Mouse (Mus musculus) liver, postnatal 0 days (tissue): ENCODE data around the gene Mmp2.

Experiments
- CTCF ChIP-seq: sonication (generic); IDR thresholded peaks from 2 replicates; pipeline ENCODE4 v1.5.1; 2016; ENCODE audit warnings: antibody characterized with exemption, low read depth
- EP300 ChIP-seq: IDR thresholded peaks from 2 replicates; pipeline ENCODE4 v1.6.1; 2016; ENCODE audit warnings: antibody characterized with exemption, low read depth, mild to moderate bottlenecking

DNA sequence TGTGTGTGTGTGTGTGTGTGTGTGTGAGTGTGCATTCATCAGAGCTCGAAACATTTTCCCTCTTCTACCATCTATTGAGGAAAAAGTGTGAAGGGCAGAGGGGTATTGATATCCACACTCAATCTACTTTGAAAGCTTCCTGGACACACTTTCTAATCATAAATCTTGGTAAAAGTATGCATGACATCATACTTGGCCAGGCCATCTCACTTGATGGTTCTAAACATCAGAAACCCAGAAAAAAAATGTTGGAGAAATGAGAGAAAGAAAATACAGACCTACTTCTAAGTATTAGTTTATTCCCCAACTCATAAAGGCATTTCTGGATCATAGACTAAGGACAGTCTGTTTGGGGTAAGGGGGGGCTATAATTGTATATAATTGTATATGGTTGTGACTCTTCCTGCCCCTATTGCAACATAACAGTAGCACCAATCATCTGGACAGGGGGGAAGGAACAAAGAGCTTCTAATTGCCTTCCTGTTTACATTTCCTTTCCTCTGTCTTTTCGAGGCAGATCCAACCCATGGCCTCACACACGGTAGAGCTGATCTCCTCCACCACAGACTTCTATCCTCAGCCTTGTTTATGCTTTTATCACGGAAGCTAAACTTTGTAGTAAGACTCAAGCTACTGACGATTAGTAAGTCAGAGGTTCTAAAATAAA lies 7.1 kb downstream of the Mmp2 start:
- TF ChIP-seq CTCF (no peak), EP300 (no peak)
